Mouse (Mus musculus) small intestine, adult 2 months (tissue): Measurements from ENCODE around the gene H2-Ab1. TPM values are rescaled to one million over a fixed set of nuclear protein-coding genes. Genes with fewer than 3 reads are reported as not detected.
"Not testable (repeated sequence)": the region's sequence is repeated elsewhere in the genome, so short reads cannot be mapped to it uniquely, and the experiment has no call there.

Experiments
- H3K27ac ChIP-seq: fragments of 200-500 bp; 2 replicates; pipeline ENCODE4 v1.5.1; 2012; ENCODE audit warnings: low read depth, low read length, control low read depth, inconsistent platforms; ENCODE audit not compliant: insufficient read depth
- H3K27me3 ChIP-seq: fragments of 200-500 bp; 2 replicates; pipeline ENCODE4 v1.6.1; 2012; ENCODE audit warnings: mild to moderate bottlenecking, moderate library complexity, low read length, inconsistent platforms; ENCODE audit not compliant: control insufficient read depth, insufficient read depth
- H3K36me3 ChIP-seq: fragments of 200-500 bp; 2 replicates; pipeline ENCODE4 v1.6.1; 2012; ENCODE audit warnings: mild to moderate bottlenecking, low read length, control low read depth, inconsistent platforms; ENCODE audit not compliant: control insufficient read depth, insufficient read depth
- H3K4me1 ChIP-seq: fragments of 200-500 bp; 2 replicates; pipeline ENCODE4 v1.6.1; 2012; ENCODE audit warnings: low read length, inconsistent platforms, mixed read lengths; ENCODE audit not compliant: control insufficient read depth, insufficient read depth, insufficient read length
- H3K4me3 ChIP-seq: fragments of 200-500 bp; 2 replicates; pipeline ENCODE4 v1.5.1; 2012; ENCODE audit warnings: low read depth, mild to moderate bottlenecking, control low read depth, inconsistent platforms, low read length, moderate library complexity
- CTCF ChIP-seq: fragments of 200-500 bp; IDR thresholded peaks from 2 replicates; pipeline ENCODE4 v1.5.1; 2012; ENCODE audit warnings: low read depth, mild to moderate bottlenecking, control low read depth, inconsistent platforms, low read length, moderate library complexity, mixed read lengths; ENCODE audit not compliant: insufficient replicate concordance, insufficient read length; ENCODE audit errors: extremely low read depth
- POLR2A ChIP-seq: fragments of 200-500 bp; IDR thresholded peaks from 2 replicates; pipeline ENCODE4 v1.6.1; 2012; ENCODE audit warnings: low read depth, mild to moderate bottlenecking, control low read depth, inconsistent platforms, low read length, moderate library complexity
- WGBS: fragments of 180-500 bp; shearing (Covaris S2); methylation state at CpG from one replicate; pipeline ENCODE4 v1.1.7; 2018; 5-methylcytosine and 5-hydroxymethylcytosine counted together
- polyA plus RNA-seq: library from polyadenylated mRNA; depleted of rRNA; stranded (reverse); fragments of >200 nt; gene quantifications from 2 replicates; pipeline ENCODE4 v1.2.3, GENCODE M21; 2012

Gene H2-Ab1
- polyA plus RNA-seq, 1 experiment: 5,426 TPM

GRCm38 (mm10) chr17:34306407-34306806 lies 48.9 kb downstream of the H2-Ab1 start:
- WGBS: 76% methylated on average over 2 of the region's 2 CpGs
- TF ChIP-seq POLR2A (no peak), CTCF (no peak)
- Histone ChIP-seq H3K4me1 (peaks cover 13% of the 10 kb centered on the region; the same call in 1 of the 2 replicates), H3K36me3 (no peaks in the 10 kb centered on the region), H3K4me3 (peak overlapping the region; percentile 50), H3K27me3 (no peaks in the 10 kb centered on the region), H3K27ac (peak overlapping the region; percentile 93)

DNA sequence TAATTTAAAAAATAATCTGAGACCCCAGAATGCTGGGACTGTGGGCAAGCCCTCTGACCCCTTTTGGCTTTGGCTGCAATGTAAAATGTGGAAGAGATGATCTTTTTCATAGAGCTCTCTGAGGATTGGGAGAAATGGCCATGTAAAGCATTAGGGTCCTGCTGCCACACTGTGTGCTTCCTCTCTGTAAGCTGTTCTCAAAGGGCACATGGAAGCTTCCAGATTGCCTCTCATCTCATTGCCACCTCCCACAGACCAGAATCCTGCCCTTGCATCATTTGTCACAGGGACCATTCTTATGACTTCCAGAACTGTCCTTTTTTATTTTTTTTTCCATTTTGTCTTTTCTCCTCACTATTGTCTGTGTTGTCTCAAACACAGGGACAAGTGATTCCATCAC lies 49.7 kb downstream of the H2-Ab1 start:
- H3K4me3 ChIP-seq: no peak overlapping the region
- peak overlapping the region; percentile 13; the same call in 1 of the 2 replicates for H3K27ac ChIP-seq
- H3K27me3 ChIP-seq: no peaks in the 10 kb centered on the region
- peaks cover 13% of the 10 kb centered on the region for H3K4me1 ChIP-seq
- no peaks in the 10 kb centered on the region for H3K36me3 ChIP-seq
- TF ChIP-seq POLR2A: no peak
- no peak for TF ChIP-seq CTCF

DNA sequence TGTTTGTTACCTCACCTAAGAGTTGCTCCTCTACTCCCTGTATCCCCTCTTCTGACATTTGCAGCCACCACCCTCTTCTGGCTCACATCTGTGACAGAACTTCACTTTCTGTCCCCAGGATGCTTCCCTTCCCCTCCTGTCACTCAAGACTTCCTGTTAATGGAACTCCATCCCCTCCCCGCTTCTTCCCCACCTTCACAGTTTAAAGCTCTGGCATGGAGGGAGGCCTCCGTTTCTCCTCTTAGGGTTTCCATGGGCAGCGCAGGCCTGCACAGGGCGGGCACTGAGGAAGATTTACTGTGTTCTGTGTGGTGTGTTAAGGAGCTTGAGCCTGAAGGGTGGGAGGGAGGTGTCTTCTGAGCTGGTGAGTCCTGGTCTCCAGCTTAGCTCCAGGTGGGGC lies 50.7 kb downstream of the H2-Ab1 start:
- TF ChIP-seq CTCF (no peak), POLR2A (no peak)
- H3K4me3 ChIP-seq: peak overlapping the region; percentile 31
- 0 out of 2 replicates have a peak, but pooled peaks cover 2% of the 10 kb centered on the region for H3K36me3 ChIP-seq
- 80% methylated on average over 4 of the region's 4 CpGs for WGBS
- H3K4me1 ChIP-seq: peaks cover 13% of the 10 kb centered on the region
- H3K27ac ChIP-seq: no peak overlapping the region
- H3K27me3 ChIP-seq: no peaks in the 10 kb centered on the region

GRCm38 (mm10) chr17:34309225-34309624 lies 51.7 kb downstream of the H2-Ab1 start:
- TF ChIP-seq POLR2A (no peak), CTCF (no peak)
- Histone ChIP-seq H3K27ac (peak overlapping the region; percentile 58), H3K4me3 (peak overlapping the region; percentile 68), H3K27me3 (no peaks in the 10 kb centered on the region), H3K36me3 (peaks cover 7% of the 10 kb centered on the region; the same call in 1 of the 2 replicates), H3K4me1 (peaks cover 10% of the 10 kb centered on the region)
- WGBS: 27% methylated on average over 10 of the region's 10 CpGs

DNA sequence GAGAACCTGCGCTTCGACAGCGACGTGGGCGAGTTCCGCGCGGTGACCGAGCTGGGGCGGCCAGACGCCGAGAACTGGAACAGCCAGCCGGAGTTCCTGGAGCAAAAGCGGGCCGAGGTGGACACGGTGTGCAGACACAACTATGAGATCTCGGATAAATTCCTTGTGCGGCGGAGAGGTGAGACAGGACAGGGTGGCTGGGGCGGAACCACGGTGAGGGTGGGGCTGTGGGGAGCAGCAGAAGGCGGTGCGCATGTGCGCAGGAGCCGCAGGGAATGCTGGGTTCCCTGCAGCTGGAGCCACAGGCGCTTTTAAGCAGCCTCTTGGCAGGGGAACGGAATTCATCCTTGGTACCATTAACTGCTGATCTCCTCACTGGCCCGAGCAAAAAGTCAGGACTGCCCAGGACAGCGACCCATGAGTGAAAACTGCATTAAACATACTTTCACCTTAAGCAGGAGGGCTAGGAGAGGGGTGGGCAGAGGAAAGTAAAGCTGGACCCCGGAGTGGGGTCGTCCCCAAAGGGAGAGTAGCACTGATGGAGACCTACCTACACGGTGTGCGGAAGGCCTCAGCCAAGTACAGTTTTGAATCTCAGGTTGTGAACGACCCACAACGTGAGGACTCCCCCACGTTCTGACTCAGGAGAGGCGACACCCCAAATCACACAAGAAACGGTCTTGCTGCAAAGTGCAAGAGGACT lies 52.3 kb downstream of the H2-Ab1 start:
- WGBS: 22% methylated on average over 38 of the region's 38 CpGs
- Histone ChIP-seq H3K27me3 (no peaks in the 10 kb centered on the region), H3K4me3 (peak overlapping the region; percentile 68), H3K36me3 (peaks cover 10% of the 10 kb centered on the region), H3K4me1 (peaks cover 7% of the 10 kb centered on the region), H3K27ac (peak overlapping the region; percentile 58)
- TF ChIP-seq CTCF: no peak
- no peak for TF ChIP-seq POLR2A

DNA sequence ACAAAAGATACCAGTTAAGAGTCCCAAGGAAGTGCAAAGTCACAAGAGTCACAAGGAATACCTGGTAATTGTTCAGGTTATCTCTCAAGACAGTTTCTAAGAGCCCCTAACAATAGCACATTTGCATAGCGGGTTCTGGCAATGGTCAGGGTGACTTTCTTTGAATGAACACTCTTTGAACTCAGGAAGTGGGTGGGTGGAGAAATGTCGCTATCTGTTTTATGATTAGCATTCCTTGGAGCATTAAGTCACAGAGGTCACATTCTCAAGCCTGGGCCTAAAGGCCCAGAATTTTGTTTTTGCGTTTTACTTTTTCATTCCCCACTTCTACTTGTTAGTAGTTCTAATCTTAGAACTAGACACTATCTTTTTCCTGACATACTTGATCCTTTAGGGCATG lies 53.0 kb downstream of the H2-Ab1 start:
- H3K27me3 ChIP-seq, H3K4me3 ChIP-seq, H3K4me1 ChIP-seq, H3K27ac ChIP-seq: not testable (repeated sequence)
- WGBS: 67% methylated on average over 3 of the region's 3 CpGs
- H3K36me3 ChIP-seq: peaks cover 17% of the 10 kb centered on the region

- Histone ChIP-seq H3K36me3 (peaks cover 25% of the 10 kb centered on the region), H3K27me3 (no peaks in the 10 kb centered on the region), H3K4me3 (no peak overlapping the region), H3K4me1 (peaks cover 3% of the 10 kb centered on the region), H3K27ac (no peak overlapping the region)
- 69% methylated on average over 1 of the region's 1 CpGs for WGBS
- TF ChIP-seq POLR2A (no peak), CTCF (no peak)
Measured at GRCm38 (mm10) chr17:34312185-34312584, 54.7 kb downstream of the H2-Ab1 start.
